Mouse (Mus musculus): ENCODE results near the gene Oxt.

GRCm38 (mm10) chr2:130556292-130556691 is 19.7 kb upstream of the Oxt start:
- TF ChIP-seq CTCF (IDR thresholded peaks at IDR 0.05; ENCODE audit: control insufficient read depth, insufficient read depth, low read length): no peak
- TF ChIP-seq POLR2A (IDR thresholded peaks at IDR 0.05; ENCODE audit: borderline replicate concordance, control insufficient read depth, low read depth, low read length): no peak

Data from bone marrow, adult 2 months (tissue).